Mouse (Mus musculus): ENCODE measurements around the gene Sdk2. TPM values are rescaled to one million over a fixed set of nuclear protein-coding genes. Genes with fewer than 3 reads are reported as not detected.

Gene Sdk2
- total and polyA plus RNA-seq, 3 experiments: 1.2 to 4.8 (median 1.3) TPM

DNA sequence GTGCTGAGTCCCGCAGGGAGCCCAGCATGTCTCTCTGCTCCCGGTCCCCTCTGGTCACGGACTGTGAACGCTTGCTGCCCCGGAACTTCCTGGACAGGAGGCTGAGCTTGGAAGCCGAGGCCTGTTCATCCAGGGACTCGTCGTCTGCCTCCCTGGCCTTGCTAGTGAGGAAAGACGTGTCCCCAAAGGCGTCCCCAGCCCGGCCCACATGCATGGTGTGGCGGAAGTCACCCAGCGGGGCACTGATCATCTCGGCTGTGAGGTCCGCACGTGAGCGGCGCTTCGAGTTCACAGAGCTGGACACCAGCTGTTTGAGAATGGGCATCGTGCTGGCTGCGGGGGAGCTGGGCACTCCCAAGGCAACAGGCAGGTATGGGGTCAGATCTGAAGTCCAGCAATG, 337.6 kb downstream of the Sdk2 start:
- H3K79me2 ChIP-seq (replicated peaks; ENCODE audit: control insufficient read depth, extremely low read depth, insufficient read depth, poor library complexity, severe bottlenecking): no peaks in the 10 kb centered on the region
- no peak overlapping the region for H3K4me3 ChIP-seq (replicated peaks in 1 of 3; ENCODE audit: low read depth in 2 of 3, low read length in 2 of 3, poor library complexity in 1 of 3)
- H3K27me3 ChIP-seq (replicated peaks): no peaks in the 10 kb centered on the region
- H3K4me1 ChIP-seq (ENCODE audit: control insufficient read depth in 1 of 2, insufficient read depth in 2 of 2): peaks cover 0 to 35% of the 10 kb centered on the region in 2 experiments; a peak in 2 of 4 replicates
- H3K27ac ChIP-seq (ENCODE audit: insufficient read depth, low read depth): no peak overlapping the region
- H3K9ac ChIP-seq (ENCODE audit: insufficient read depth, low read depth): no peak overlapping the region
- DNase-seq (ENCODE audit: extremely low read depth): no peak
- TF ChIP-seq E2F4 (IDR thresholded peaks at IDR 0.05; ENCODE audit: insufficient replicate concordance, low read depth, low read length) (no peak), JUN (IDR thresholded peaks at IDR 0.05; ENCODE audit: insufficient read depth, low read depth, low read length) (no peak), POLR2A (IDR thresholded peaks at IDR 0.05; ENCODE audit: low read depth, low read length) (no peak), ZKSCAN1 (IDR thresholded peaks at IDR 0.05; ENCODE audit: borderline replicate concordance, low read depth, low read length) (no peak), UBTF (IDR thresholded peaks at IDR 0.05; ENCODE audit: low read depth, low read length) (no peak), KAT2A (IDR thresholded peaks at IDR 0.05; ENCODE audit: insufficient replicate concordance, low read length) (no peak), ZC3H11A (IDR thresholded peaks at IDR 0.05; ENCODE audit: low read depth, low read length) (no peak), PAX5 (IDR thresholded peaks at IDR 0.05; ENCODE audit: low read length) (no peak), CTCF (conservative IDR thresholded peaks at IDR 0.05 in 1 of 2, IDR thresholded peaks at IDR 0.05 in 1 of 2; ENCODE audit: low read depth in 2 of 2, low read length in 2 of 2) (no peak), TCF12 (IDR thresholded peaks at IDR 0.05; ENCODE audit: low read depth, low read length) (no peak), MAZ (IDR thresholded peaks at IDR 0.05; ENCODE audit: low read depth, low read length) (no peak)
- dilution Hi-C loops (cut with MboI; ENCODE audit: extremely low pct_ligation_motif_present, extremely low pct_unique_long_range_greater_than_20kb, low sequenced_read_pairs): no loop called here
- in situ Hi-C loops (cut with MboI; ENCODE audit: low pct_ligation_motif_present, low pct_unique_long_range_greater_than_20kb, low sequenced_read_pairs): no loop called here
- H3K36me3 ChIP-seq (replicated peaks in 1 of 2; ENCODE audit: control insufficient read depth in 1 of 2, insufficient read depth in 1 of 2, low read length in 1 of 2): peaks cover 6 to 30% of the 10 kb centered on the region in 2 experiments
- H3K4me2 ChIP-seq (ENCODE audit: insufficient read depth, low read depth, poor library complexity, severe bottlenecking): no peak overlapping the region
- H3K9me3 ChIP-seq (replicated peaks; ENCODE audit: low read length): no peaks in the 10 kb centered on the region

DNA sequence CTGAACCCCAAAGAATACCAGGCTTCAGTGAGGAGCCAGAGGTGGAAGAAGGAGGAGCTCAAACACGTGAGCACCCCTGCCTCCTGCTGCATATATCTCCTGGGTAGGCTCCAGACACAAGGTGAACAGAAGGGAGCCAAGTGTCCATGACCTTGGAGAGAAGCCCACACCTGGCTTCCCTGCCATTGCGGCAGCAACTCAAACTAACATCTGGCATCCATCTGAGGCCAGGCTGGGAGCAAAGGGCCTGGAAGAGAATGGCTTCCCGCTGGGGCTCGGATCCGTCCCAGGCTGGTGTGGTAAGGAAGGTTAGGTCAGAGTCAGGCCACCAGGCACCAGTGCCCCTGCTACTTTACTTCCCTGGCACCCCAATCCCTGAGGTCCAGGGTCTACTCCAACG, 338.9 kb downstream of the Sdk2 start:
- in situ Hi-C loops (cut with MboI; ENCODE audit: low pct_ligation_motif_present, low pct_unique_long_range_greater_than_20kb, low sequenced_read_pairs): no loop called here
- Histone ChIP-seq H3K4me1 (ENCODE audit: control insufficient read depth in 1 of 2, insufficient read depth in 2 of 2) (peaks cover 0 to 22% of the 10 kb centered on the region in 2 experiments; a peak in 2 of 4 replicates), H3K27ac (ENCODE audit: insufficient read depth, low read depth) (no peak overlapping the region), H3K79me2 (replicated peaks; ENCODE audit: control insufficient read depth, extremely low read depth, insufficient read depth, poor library complexity, severe bottlenecking) (no peaks in the 10 kb centered on the region), H3K9me3 (replicated peaks; ENCODE audit: low read length) (no peaks in the 10 kb centered on the region), H3K36me3 (replicated peaks in 1 of 2; ENCODE audit: control insufficient read depth in 1 of 2, insufficient read depth in 1 of 2, low read length in 1 of 2) (peaks cover 6 to 30% of the 10 kb centered on the region in 2 experiments), H3K9ac (ENCODE audit: insufficient read depth, low read depth) (no peak overlapping the region), H3K4me2 (ENCODE audit: insufficient read depth, low read depth, poor library complexity, severe bottlenecking) (no peak overlapping the region), H3K27me3 (replicated peaks) (no peaks in the 10 kb centered on the region), H3K4me3 (replicated peaks in 1 of 3; ENCODE audit: low read depth in 2 of 3, low read length in 2 of 3, poor library complexity in 1 of 3) (no peak overlapping the region)
- dilution Hi-C loops (cut with MboI; ENCODE audit: extremely low pct_ligation_motif_present, extremely low pct_unique_long_range_greater_than_20kb, low sequenced_read_pairs): no loop called here
- TF ChIP-seq SMC3 (IDR thresholded peaks at IDR 0.05; ENCODE audit: low read depth, low read length) (no peak), ZKSCAN1 (IDR thresholded peaks at IDR 0.05; ENCODE audit: borderline replicate concordance, low read depth, low read length) (no peak), NRF1 (IDR thresholded peaks at IDR 0.05; ENCODE audit: low read depth, low read length) (no peak), CTCF (conservative IDR thresholded peaks at IDR 0.05 in 1 of 2, IDR thresholded peaks at IDR 0.05 in 1 of 2; ENCODE audit: low read depth in 2 of 2, low read length in 2 of 2) (no peak), ZMIZ1 (IDR thresholded peaks at IDR 0.05; ENCODE audit: low read depth, low read length) (no peak), MAX (IDR thresholded peaks at IDR 0.05; ENCODE audit: low read length) (no peak), BHLHE40 (IDR thresholded peaks at IDR 0.05; ENCODE audit: low read depth, low read length) (no peak), TCF12 (IDR thresholded peaks at IDR 0.05; ENCODE audit: low read depth, low read length) (no peak), MAZ (IDR thresholded peaks at IDR 0.05; ENCODE audit: low read depth, low read length) (no peak), JUN (IDR thresholded peaks at IDR 0.05; ENCODE audit: insufficient read depth, low read depth, low read length) (no peak), ZNF384 (IDR thresholded peaks at IDR 0.05; ENCODE audit: low read depth, low read length) (no peak), RCOR1 (conservative IDR thresholded peaks at IDR 0.05; ENCODE audit: low read depth, low read length) (no peak), JUND (conservative IDR thresholded peaks at IDR 0.05; ENCODE audit: low read depth, low read length) (no peak), NELFE (IDR thresholded peaks at IDR 0.05; ENCODE audit: low read depth, low read length) (no peak), EP300 (IDR thresholded peaks at IDR 0.05; ENCODE audit: low read length) (no peak), ZC3H11A (IDR thresholded peaks at IDR 0.05; ENCODE audit: low read depth, low read length) (no peak), RAD21 (IDR thresholded peaks at IDR 0.05; ENCODE audit: low read depth, low read length) (no peak), HCFC1 (IDR thresholded peaks at IDR 0.05; ENCODE audit: low read depth, low read length) (no peak), KAT2A (IDR thresholded peaks at IDR 0.05; ENCODE audit: insufficient replicate concordance, low read length) (no peak)
- no peak for DNase-seq (ENCODE audit: extremely low read depth)

All from CH12.LX (cell line).